Mouse (Mus musculus) gastrocnemius, adult 8-10 months (tissue): ENCODE data around the gene Apoh. TPM values are rescaled to one million over a fixed set of nuclear protein-coding genes. Genes with fewer than 3 reads are reported as not detected.

ENCODE experiments used
- DNase-seq, 2 experiments: peaks; one replicate each; pipeline ENCODE4 v3.0.0; 2022; ENCODE audit warnings: low spot score in 2 of 2
- total RNA-seq, 4 experiments: library from RNA; stranded (reverse); gene quantifications; 2 replicates each; pipeline ENCODE4 v1.2.4; 2022

Gene Apoh
- total RNA-seq, 4 experiments from 2014 or later = 1.3 to 1.7 TPM; not detected in 2

GRCm38 (mm10) chr11:108333006-108333405 is 10.1 kb upstream of the Apoh start:
- no peak for DNase-seq

DNA sequence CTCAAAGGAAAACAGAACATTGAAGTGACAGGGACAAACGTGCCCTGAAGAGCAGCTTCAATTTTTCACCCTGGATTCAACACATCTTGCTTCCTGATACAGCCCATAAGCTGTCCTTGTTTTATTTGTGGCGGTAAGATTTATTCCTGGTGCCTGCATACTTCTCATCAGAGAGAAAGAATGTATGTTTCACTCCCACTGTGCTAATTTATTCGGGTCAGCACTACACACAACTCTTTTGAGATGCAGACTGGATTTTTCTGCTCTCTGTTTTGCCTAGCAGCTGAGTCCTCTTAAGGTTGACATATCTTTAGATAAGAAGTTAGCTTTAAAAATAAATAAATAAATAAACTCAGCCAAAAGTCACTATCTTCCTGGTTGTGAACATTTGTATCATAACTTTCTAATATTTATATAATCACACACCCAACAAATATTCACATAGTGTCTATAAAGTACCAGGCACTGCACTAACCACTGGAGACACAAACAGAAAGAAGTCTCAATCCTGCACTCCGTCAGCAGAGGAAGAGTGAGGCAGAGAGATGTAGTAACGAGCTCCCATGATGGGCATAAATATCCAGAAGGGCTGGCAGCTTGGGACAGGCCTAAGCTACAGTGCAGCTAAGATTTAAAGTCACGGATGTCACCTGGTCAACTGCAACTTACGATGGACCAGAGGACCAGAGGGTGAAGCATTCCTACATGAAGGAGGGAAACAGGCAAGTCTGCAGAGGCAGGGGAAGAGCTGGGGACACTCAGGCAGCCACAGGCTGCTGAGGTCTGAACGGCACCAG is 9.4 kb upstream of the Apoh start:
- no peak for DNase-seq

- DNase-seq = no peak
Measured at GRCm38 (mm10) chr11:108334658-108335057, 8.5 kb upstream of the Apoh start.

DNA sequence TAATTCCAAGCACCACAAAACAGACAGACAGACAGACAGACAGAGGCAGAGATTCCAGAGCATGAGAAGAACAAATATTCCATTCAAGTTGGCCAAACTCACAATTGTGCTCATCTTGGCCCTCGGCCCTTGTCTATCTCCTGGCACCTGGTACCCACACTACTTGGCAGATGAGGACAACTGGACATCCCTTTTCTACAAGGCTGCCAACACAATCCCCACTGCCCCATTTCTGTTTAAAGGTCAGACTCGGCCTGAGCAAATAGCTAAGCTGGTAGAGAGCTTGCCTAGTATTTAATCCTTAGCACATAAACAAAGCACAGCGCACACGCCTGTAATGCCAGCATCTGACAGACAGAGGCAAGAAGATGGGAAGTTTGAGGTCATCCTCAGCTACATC is 7.6 kb upstream of the Apoh start:
- no peak for DNase-seq

- DNase-seq = peak in 1 of 2 experiments; percentile 28
Measured at GRCm38 (mm10) chr11:108336445-108336844, 6.7 kb upstream of the Apoh start.

DNA sequence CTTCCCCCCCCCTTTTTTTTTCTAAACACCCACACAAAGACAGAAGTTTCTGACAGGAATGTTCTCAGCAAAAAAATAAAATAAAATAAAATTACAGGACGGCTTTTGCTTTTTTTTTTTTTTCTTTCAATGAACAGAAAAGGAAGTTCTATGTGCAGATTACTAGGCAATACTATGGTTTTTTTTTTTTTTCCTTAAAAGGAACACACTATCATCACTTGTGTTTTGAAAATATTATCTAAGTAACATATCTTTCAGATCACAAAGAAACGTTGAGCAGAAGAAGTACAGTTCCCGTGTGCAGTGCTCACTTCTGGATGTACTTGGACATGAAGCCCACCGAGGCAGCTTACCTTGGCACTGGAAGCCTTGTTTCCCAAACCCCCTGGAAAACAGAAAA is 2.9 kb upstream of the Apoh start:
- no peak for DNase-seq

DNA sequence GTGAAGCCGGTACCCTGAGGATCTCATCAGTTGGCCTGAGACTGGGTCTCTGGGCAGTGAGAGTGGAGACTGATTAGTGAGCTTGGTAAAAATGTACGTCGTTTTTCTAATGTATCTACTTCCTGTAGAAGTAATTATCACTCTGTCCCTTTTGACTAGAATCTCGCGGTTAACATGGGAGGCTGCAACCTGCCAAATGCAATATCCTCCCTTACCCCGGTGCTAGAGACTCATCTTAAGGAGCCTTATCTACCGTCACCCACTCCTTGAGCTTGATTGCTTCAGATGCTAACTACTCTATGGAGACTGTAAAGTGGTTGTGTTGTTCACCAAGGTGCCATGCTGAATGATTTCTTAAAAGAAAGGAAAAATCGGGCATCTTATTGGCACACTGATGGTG is 1.4 kb upstream of the Apoh start:
- no peak for DNase-seq

DNA sequence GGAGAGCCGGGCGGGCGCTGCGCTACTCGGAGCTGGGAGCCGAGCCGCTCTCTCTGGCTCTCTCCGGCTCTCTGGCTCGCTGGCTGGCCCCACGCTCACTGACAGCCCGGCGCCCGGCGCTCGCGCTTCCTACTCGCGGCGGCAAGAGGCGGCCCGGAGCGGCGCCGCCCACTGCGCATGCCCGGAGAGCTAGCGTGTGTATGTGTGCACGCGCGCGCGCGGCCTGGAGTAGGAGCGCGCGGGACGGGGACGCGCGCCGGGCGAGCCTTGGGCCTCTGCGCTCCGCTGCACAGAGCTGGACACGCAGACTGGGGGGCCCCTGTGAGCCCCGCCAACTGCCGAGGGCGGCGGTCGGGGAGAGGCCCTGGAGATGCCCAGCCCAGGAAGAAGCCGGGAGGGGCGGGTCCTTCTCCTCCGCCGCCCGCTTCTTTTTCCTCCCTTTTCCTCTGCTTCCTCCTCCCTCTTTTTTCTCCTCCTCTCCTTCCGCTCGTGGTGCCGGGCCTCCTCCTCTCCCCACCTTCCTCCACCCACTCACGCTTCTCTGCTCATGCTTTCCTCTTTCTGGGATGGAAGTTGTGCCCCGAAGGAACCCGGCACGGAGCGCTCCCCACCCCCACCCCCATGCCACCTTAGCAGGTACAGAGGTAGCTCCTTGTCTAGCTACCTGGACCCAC is 772 bp downstream of the Apoh start, which contains the start of gene Prkca:
TSS of gene Prkca (minus strand) at position 140 of the 674 bp plus-strand sequence.
- peak; percentile 90 to 95 for DNase-seq

- no peak for DNase-seq
Measured at GRCm38 (mm10) chr11:108344759-108345158, 1.6 kb downstream of the Apoh start.

DNA sequence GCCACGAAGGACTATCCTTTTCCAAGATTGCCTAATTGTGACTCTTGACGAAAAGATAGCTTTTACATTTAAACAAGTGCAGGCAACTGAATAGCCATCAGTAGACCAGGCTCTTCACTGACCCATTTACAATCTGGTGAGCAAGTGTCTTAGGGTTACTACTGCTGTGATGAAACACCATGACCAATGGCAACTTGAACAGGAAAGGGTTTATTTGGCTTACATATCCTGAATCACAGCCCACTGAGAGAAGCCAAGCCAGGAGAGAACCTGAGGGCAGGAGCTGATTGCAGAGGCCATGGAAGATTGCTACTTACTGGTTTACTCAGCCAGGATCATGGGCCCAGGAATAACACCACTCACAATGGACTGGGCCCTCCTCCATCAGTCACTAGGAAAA is 2.2 kb downstream of the Apoh start:
- no peak for DNase-seq

GRCm38 (mm10) chr11:108350799-108351198 is 7.6 kb downstream of the Apoh start:
- DNase-seq = no peak

GRCm38 (mm10) chr11:108352842-108353388 is 9.8 kb downstream of the Apoh start:
- DNase-seq = no peak

GRCm38 (mm10) chr11:108356020-108356419 is 12.9 kb downstream of the Apoh start:
- no peak for DNase-seq

DNA sequence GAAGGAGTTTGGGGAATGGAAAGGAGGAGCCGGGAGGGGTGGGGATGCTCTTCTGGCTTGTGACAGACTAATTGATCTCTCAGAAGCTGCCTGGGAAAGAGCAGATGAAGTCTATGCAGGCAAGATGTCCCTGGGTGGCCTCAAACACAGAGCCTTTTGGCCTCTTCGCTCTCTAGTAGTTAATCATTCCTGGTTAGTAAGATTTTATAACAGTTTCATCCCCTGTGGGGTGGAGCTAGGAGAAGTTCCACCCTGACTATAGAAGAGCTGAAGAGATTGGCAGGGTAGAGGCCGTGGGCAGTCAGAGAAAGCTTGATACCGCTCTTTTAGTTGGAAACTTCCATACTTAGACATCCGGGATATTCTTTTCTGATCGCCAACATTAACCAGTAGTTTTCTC is 15.8 kb downstream of the Apoh start:
- DNase-seq = no peak

- no peak for DNase-seq
Measured at GRCm38 (mm10) chr11:108360983-108361382, 17.8 kb downstream of the Apoh start.

DNA sequence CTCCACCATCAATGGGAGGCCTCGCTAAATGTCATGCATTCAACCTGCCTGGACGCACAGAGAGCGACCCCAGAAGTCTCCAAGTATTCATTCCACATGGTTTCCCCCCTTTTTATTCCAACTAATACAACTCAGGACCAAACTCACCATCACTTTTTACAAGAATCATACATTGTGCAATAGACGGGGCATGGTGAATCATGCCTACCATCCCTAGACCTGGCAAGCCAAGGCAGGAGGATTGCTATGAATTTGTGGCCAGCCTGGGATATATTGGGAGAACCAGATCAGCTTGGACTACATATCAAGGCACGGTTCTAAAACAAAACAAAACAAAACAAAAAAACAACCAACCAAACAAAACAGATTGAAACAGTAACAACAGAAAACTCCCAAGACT is 19.8 kb downstream of the Apoh start:
- no peak for DNase-seq

GRCm38 (mm10) chr11:108363991-108364390 is 20.8 kb downstream of the Apoh start:
- no peak for DNase-seq

DNA sequence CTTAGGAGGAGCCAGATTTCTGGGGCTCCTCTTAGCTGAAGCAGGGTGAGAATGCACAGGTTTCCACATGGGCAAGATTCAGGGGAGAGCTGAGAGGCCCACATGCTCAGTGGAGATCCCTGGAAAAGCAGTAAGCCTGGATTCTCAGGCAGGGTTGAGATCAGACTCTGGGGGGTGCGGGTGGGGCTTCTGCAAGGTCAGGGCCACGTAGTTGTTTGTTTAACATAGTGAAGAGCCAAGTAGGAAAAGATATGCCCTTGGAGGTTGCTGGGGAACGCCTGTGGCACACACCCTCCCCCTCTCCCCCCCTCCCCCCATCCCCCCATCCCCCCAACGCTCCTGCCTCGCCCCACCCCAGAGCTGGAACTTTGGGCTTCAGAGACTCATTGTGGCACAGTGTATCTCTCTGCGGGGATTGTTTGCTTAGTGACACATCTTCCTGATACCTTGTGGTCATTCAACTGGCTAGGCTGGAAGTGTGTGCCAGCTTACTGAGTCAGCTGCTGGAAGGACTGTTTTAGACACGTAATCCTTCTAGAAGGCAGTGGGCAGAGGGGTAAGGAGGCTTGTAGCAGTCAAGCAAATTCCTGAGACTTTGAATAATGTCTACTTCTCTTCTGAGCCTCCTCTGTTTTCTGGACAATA is 21.9 kb downstream of the Apoh start:
- DNase-seq = no peak

- no peak for DNase-seq
Measured at GRCm38 (mm10) chr11:108365600-108365999, 22.4 kb downstream of the Apoh start.

DNA sequence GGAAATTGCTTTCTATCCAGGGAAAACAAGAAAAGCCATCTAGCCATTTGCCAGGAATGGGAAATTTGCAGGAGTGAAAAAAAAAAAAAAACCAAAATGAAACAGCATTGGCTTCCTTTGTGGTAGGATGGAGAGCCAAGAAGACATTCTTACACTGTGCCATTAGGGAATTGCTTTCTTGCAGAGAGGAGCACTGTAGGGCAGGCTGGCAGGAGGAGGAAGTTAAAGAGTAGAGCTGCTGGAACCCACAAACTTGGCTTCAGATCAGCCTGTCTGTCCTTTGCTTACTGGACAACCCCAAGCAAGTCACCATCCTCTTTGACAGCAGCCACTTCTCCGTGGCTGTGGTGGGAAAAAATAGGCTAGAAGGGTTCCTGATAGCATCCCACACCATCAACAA is 23.9 kb downstream of the Apoh start:
- no peak for DNase-seq

DNA sequence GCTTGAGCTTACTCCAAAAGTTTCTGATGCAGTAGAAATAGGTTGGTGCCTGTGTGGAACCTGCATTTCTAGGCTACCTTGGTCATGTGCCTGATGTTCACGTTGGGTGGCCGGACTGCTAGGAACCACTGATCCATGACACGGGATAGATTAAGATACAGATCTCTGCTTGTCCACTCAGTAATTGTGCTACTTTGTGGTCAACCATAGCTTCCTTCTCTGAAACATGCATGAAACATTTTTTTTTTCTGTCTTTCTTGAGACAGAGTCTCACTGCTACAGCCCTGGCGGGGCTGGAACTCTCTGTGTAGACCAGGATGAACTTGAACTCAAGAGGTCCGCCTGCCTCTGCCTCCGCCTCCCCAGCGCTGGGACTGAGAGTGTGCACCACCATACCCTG is 33.7 kb downstream of the Apoh start:
- DNase-seq = no peak
